8 mouse cellular contexts compared by ENCODE assay signal in genomic region chr13:35604061-35604460, GRCm38 (mm10). TPM values are rescaled to one million over a fixed set of nuclear protein-coding genes. Genes with fewer than 3 reads are reported as not detected.
DNase-seq lines count a peak whose midpoint lies in the region; ATAC-seq and TF ChIP-seq lines count a peak whose summit lies in the region.

No protein-coding gene starts in this region.

- H3K4me1 ChIP-seq in forebrain, postnatal 0 days (ENCODE audit: insufficient read depth): no peaks in the 10 kb centered on the region
- no peaks in the 10 kb centered on the region for H3K4me1 ChIP-seq in forebrain, embryonic 10.5 days
- H3K4me1 ChIP-seq in limb, embryonic 14.5 days (ENCODE audit: control insufficient read depth, insufficient read depth, low read length): no peaks in the 10 kb centered on the region

- WGBS in forebrain, postnatal 0 days: 70% methylated on average over 1 of the region's 1 CpGs
- 86% methylated on average over 1 of the region's 1 CpGs for WGBS in forebrain, embryonic 10.5 days
- 27% methylated on average over 1 of the region's 1 CpGs for WGBS in limb, embryonic 14.5 days

- TF ChIP-seq CTCF in forebrain, postnatal 0 days (IDR thresholded peaks at IDR 0.05; ENCODE audit: low read depth): no peak

- no peak for TF ChIP-seq POLR2A in limb, embryonic 14.5 days (IDR thresholded peaks at IDR 0.05; ENCODE audit: borderline replicate concordance, extremely low read depth, insufficient read depth, insufficient read length)

- no peaks in the 10 kb centered on the region for H3K36me3 ChIP-seq in forebrain, postnatal 0 days (ENCODE audit: insufficient read depth)
- H3K36me3 ChIP-seq in forebrain, embryonic 10.5 days (replicated peaks): no peaks in the 10 kb centered on the region
- no peaks in the 10 kb centered on the region for H3K36me3 ChIP-seq in limb, embryonic 14.5 days (ENCODE audit: control insufficient read depth, insufficient read depth, low read length)

- no peak for DNase-seq in forebrain, postnatal 0 days
- no peak for DNase-seq in forebrain, embryonic 10.5 days (ENCODE audit: extremely low spot score, low spot score)
- peak; percentile 95 for DNase-seq in 3T3-L1 (ENCODE audit: low read depth, low spot score)
- peak; percentile 63 for DNase-seq in fibroblast of lung, adult 2 months (ENCODE audit: low read depth)
- peak; percentile 90 for DNase-seq in limb, embryonic 14.5 days (ENCODE audit: low spot score)
- no peak for DNase-seq in natural killer cell, adult 2 months (ENCODE audit: low spot score in 2 of 2)
- no peak for DNase-seq in embryo, embryonic 9.5 days (ENCODE audit: extremely low spot score)

- H3K4me3 ChIP-seq in forebrain, postnatal 0 days (ENCODE audit: low read depth, low read length): no peak overlapping the region
- H3K4me3 ChIP-seq in forebrain, embryonic 10.5 days: no peak overlapping the region
- no peak overlapping the region for H3K4me3 ChIP-seq in limb, embryonic 14.5 days (replicated peaks; ENCODE audit: low read length)

- no peak overlapping the region for H3K9ac ChIP-seq in forebrain, postnatal 0 days
- H3K9ac ChIP-seq in limb, embryonic 14.5 days (ENCODE audit: low read depth, low read length, severe bottlenecking): no peak overlapping the region

- no peaks in the 10 kb centered on the region for H3K27me3 ChIP-seq in forebrain, postnatal 0 days (ENCODE audit: insufficient read depth, low read length)
- no peaks in the 10 kb centered on the region for H3K27me3 ChIP-seq in forebrain, embryonic 10.5 days (ENCODE audit: poor library complexity, severe bottlenecking)
- H3K27me3 ChIP-seq in limb, embryonic 14.5 days (ENCODE audit: control insufficient read depth, insufficient read depth, low read length): no peaks in the 10 kb centered on the region

- no peaks in the 10 kb centered on the region for H3K9me3 ChIP-seq in forebrain, postnatal 0 days (ENCODE audit: low read length)
- H3K9me3 ChIP-seq in forebrain, embryonic 10.5 days: no peaks in the 10 kb centered on the region
- no peaks in the 10 kb centered on the region for H3K9me3 ChIP-seq in limb, embryonic 14.5 days (ENCODE audit: control insufficient read depth, low read length)

- no peak overlapping the region for H3K27ac ChIP-seq in forebrain, postnatal 0 days (ENCODE audit: low read depth, low read length)
- H3K27ac ChIP-seq in forebrain, embryonic 10.5 days: no peak overlapping the region
- no peak overlapping the region for H3K27ac ChIP-seq in limb, embryonic 14.5 days (replicated peaks; ENCODE audit: low read depth, low read length)

- no peak overlapping the region for H3K4me2 ChIP-seq in forebrain, postnatal 0 days (ENCODE audit: low read depth)
- no peak overlapping the region for H3K4me2 ChIP-seq in limb, embryonic 14.5 days (replicated peaks; ENCODE audit: low read depth, low read length, severe bottlenecking)

- peak; percentile 40; the same call in 1 of the 2 replicates for ATAC-seq in forebrain, postnatal 0 days
- peak; percentile 92 for ATAC-seq in limb, embryonic 14.5 days (ENCODE audit: low FRiP score, low read depth)
- no peak for ATAC-seq in erythroblast, adult 5-6 weeks (replicated peaks; ENCODE audit: low FRiP score, poor library complexity, severe bottlenecking)

RNA-seq across cellular contexts. Expression of gene Cdyl, which starts 55.6 kb away (rescaled TPM):
- total RNA-seq in forebrain, postnatal 0 days (2014; rRNA removed): 7.8 and 8.7 TPM in 2 replicates
- polyA plus RNA-seq in forebrain, postnatal 0 days (2015; fragmentation: Nextera tagmentation; extraction: Ambion mirVana): 2.5 and 4.2 TPM in 2 replicates
- polyA plus RNA-seq in forebrain, embryonic 10.5 days (2016; fragmentation: Nextera tagmentation; extraction: Ambion mirVana): 10.9 and 12.3 TPM in 2 replicates
- polyA plus RNA-seq in limb, embryonic 14.5 days (2012; rRNA removed): 18.7 and 20.1 TPM in 2 replicates
- 22.7 and 24.1 TPM in 2 replicates for polyA plus RNA-seq in limb, embryonic 14.5 days (2014; fragmentation: Nextera tagmentation; extraction: Ambion mirVana)
- 18.3 and 21.5 TPM in 2 replicates for total RNA-seq in erythroblast, adult 5-6 weeks (2015; ENCODE audit: low replicate concordance)
- total RNA-seq in erythroblast, adult 5-6 weeks (2017; ENCODE audit: low replicate concordance): 27.3 and 29.6 TPM in 2 replicates

Comparison
In these comparisons a context has a peak if more than half of its experiments do, and no peak if none do; other contexts are left out.
1. DNase-seq: peak in 3T3-L1 (single experiment), fibroblast of lung, adult 2 months (single experiment) and limb, embryonic 14.5 days (single experiment); none in forebrain, postnatal 0 days (single experiment), forebrain, embryonic 10.5 days (single experiment), natural killer cell, adult 2 months (0 of 2) and embryo, embryonic 9.5 days (single experiment).